Mouse (Mus musculus) heart, adult 2 months (tissue): Measurements from ENCODE around the gene Stat3.

Experiments used
- CTCF ChIP-seq: fragments of 200-600 bp; IDR thresholded peaks from 2 replicates; pipeline ENCODE4 v1.8.1; 2022; ENCODE audit warnings: antibody characterized with exemption, mild to moderate bottlenecking, moderate library complexity
- EP300 ChIP-seq: fragments of 200-500 bp; IDR thresholded peaks from 2 replicates; pipeline ENCODE4 v1.6.1; 2011; ENCODE audit warnings: low read depth, low read length, control low read depth; ENCODE audit not compliant: insufficient read depth

- TF ChIP-seq CTCF = no peak
- no peak for TF ChIP-seq EP300
Measured at GRCm38 (mm10) chr11:100946862-100947261, 7.5 kb upstream of the Stat3 start.
